Mouse (Mus musculus) heart, postnatal 10 days (tissue): ENCODE results near the gene Slc35f6. TPM values are rescaled to one million over a fixed set of nuclear protein-coding genes. Genes with fewer than 3 reads are reported as not detected.
"Not testable (repeated sequence)": the region's sequence is repeated elsewhere in the genome, so short reads cannot be mapped to it uniquely, and the experiment has no call there.

Source experiments
- DNase-seq, 2 experiments: peaks; one replicate each; pipeline ENCODE4 v3.0.0; 2021
- intact Hi-C: fragments of 180-260 bp; cut with DNase I; formaldehyde crosslinking; loops from one replicate; pipeline ENCODE4 v1.15.1; 2025
- microRNA-seq, 2 experiments: library from miRNA; unstranded; fragments of <30 nt; microRNA quantifications; one replicate each; pipeline ENCODE4 v1.2.0; 2022
- total RNA-seq, 2 experiments: library from RNA; stranded (reverse); gene quantifications; 2 replicates each; pipeline ENCODE4 v1.2.3; 2021

The Slc35f6 gene
- total RNA-seq, 2 experiments from 2014 or later, result 42.1 to 45.4 TPM

- intact Hi-C loops, result loop anchor here (5.0 kb wide), 1 partner anchor 166 kb away; no protein-coding TSS in a partner anchor
- DNase-seq, result no peak
These were observed 35.4 kb downstream of the Slc35f6 start for GRCm38 (mm10) chr5:30682967-30683600.

GRCm38 (mm10) chr5:30683993-30684392 lies 36.3 kb downstream of the Slc35f6 start:
- intact Hi-C loops, result loop anchor here (5.0 kb wide), 1 partner anchor 167 kb away; no protein-coding TSS in a partner anchor
- DNase-seq, result no peak

- DNase-seq, result no peak
- intact Hi-C loops, result no loop called here
These were observed 39.0 kb downstream of the Slc35f6 start for GRCm38 (mm10) chr5:30686781-30687180.

GRCm38 (mm10) chr5:30700361-30701000 lies 52.7 kb downstream of the Slc35f6 start:
- no peak for DNase-seq
- intact Hi-C loops, result no loop called here

- DNase-seq, intact Hi-C loops: not testable (repeated sequence)
These were observed 53.6 kb downstream of the Slc35f6 start for GRCm38 (mm10) chr5:30701373-30701772.

GRCm38 (mm10) chr5:30701866-30702265 lies 54.1 kb downstream of the Slc35f6 start:
- DNase-seq, result no peak
- intact Hi-C loops, result no loop called here

Small RNAs within 50 kb of the gene (microRNA-seq; reads per million reads assigned to microRNA genes)
- 0 to 0.35 reads per million in 2 experiments for gene Mir5625

Other genes with a start within 250 kb of the Slc35f6 start
- under 1 TPM in 1 of 2 experiments, not detected in 1; 0.02 TPM for gene Otof, start 186.0 kb upstream of the Slc35f6 start, total RNA-seq
- not detected for gene 1700001C02Rik, start 181.9 kb upstream of the Slc35f6 start, total RNA-seq
- gene Cib4, start 102.1 kb upstream of the Slc35f6 start, total RNA-seq, result not detected
- 100 to 1,000 TPM; 159 to 183 TPM for gene Kcnk3, start 59.8 kb upstream of the Slc35f6 start, total RNA-seq
- gene Cenpa, start 18.8 kb downstream of the Slc35f6 start, total RNA-seq, result 10 to 100 TPM; 85.5 to 86.1 TPM
- under 1 TPM; 0.77 to 0.87 TPM for gene Dpysl5, start 63.6 kb downstream of the Slc35f6 start, total RNA-seq
- 10 to 100 TPM; 24.8 to 26.5 TPM for gene Mapre3, start 166.7 kb downstream of the Slc35f6 start, total RNA-seq
- gene Tmem214, start 220.1 kb downstream of the Slc35f6 start, total RNA-seq, result 10 to 100 TPM; 48.9 TPM
- 1 to 10 TPM; 9.4 to 9.7 TPM for gene Agbl5, start 240.8 kb downstream of the Slc35f6 start, total RNA-seq